Mouse (Mus musculus) adrenal gland, postnatal 25 days (tissue): ENCODE data around the gene Col7a1. TPM values are rescaled to one million over a fixed set of nuclear protein-coding genes. Genes with fewer than 3 reads are reported as not detected.

ENCODE experiments used
- DNase-seq: peaks from one replicate; pipeline ENCODE4 v3.0.0; 2021; ENCODE audit warnings: mixed read lengths
- microRNA-seq, 2 experiments: library from miRNA; unstranded; fragments of <30 nt; microRNA quantifications; one replicate each; pipeline ENCODE4 v1.2.0; 2021
- total RNA-seq: library from RNA; stranded (reverse); gene quantifications from 2 replicates; pipeline ENCODE4 v1.2.3, GENCODE M21; 2021

The Col7a1 gene
- total RNA-seq, 1 experiment from 2014 or later, result 3.5 TPM

- no peak for DNase-seq
Observed at GRCm38 (mm10) chr9:109021428-109021827, 68.0 kb downstream of the Col7a1 start.

DNA sequence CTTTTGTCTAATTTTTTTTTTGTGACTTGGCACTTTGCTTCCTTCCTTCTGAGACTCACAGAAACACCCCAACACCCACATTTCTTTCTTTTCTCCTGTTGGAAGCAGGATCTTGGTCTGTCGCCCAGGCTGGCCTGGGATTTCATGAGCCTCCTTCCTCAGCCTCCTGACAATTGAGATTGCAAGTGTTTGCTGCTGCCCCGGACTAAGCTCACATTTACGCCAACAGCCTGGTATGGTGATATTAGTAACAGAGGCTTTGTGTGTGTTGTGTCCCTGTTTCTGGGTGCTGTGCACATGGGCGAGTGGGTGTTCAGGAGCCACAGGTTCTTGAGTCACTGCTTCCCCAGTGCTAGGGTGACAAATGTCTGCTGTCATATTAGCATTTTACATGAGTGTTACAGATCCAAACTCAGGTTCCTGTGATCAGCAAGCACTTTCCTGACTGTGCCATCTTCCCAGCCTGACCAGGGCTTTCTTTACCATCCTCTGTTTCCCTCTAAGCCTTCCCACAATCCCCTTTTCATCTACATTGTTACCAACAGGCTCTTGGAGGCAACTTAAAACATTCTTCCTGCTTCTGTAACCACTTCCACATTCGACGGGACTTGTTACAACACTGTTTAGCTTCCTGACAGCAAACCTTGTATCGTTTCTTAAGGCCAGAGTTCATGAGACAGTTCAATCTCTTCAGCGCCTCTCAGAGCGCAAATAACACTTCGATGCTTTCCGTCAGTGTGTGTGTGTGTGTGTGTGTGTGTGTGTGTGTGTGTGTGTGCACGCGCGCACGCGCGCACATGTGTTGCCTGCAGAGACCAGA is 69.7 kb downstream of the Col7a1 start:
- DNase-seq, result no peak

DNA sequence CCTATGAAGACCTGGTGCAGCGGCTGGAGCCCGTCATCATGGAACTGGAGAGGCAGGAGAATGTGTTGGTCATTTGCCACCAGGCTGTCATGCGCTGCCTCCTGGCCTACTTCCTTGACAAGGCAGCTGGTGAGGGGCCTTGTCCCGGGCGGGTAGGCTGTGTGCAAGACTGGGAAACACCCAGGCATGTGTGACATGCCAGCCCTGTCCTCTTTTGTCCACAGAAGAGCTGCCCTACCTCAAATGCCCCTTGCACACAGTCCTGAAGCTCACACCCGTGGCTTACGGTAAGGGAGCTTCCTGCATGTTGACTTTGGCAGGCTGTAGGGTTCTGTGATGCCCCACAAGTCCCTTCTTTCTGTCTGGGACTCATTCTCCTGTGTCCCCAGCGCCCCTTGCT is 74.1 kb downstream of the Col7a1 start:
- DNase-seq, result no peak

GRCm38 (mm10) chr9:109028421-109028820 is 75.0 kb downstream of the Col7a1 start:
- DNase-seq, result no peak

GRCm38 (mm10) chr9:109028919-109029318 is 75.5 kb downstream of the Col7a1 start:
- DNase-seq, result no peak

GRCm38 (mm10) chr9:109030312-109030711 is 76.9 kb downstream of the Col7a1 start:
- no peak for DNase-seq

- no peak for DNase-seq
Observed at GRCm38 (mm10) chr9:109031001-109031400, 77.6 kb downstream of the Col7a1 start.

DNA sequence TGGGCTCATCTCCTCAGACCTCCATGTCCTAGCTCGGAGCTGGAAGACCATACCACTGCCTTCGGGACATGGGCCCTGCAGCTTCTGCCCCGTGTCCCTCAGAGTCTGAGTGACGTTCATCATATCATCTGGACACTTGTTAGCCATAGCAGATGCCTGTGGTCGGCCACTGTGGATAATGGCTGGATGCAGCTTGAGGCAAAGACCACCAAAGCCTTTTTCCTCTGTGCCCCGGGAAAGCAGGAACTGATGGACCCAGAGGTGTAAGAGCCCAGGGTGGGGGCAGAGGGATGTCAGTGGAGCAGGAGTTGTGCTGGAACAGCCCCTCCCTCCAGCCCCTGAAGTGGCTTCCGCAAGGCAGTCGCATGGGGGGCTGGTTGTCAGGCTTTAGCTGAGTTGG is 78.3 kb downstream of the Col7a1 start:
- no peak for DNase-seq

GRCm38 (mm10) chr9:109032435-109032834 is 79.0 kb downstream of the Col7a1 start:
- no peak for DNase-seq

Small RNAs within 50 kb of the gene (microRNA-seq; reads per million reads assigned to microRNA genes)
- 0 reads per million in 2 experiments for gene Mir711

Other genes starting within 250 kb of the Col7a1 start
- 79.3 and 92.7 TPM in 2 replicates for gene Ip6k2, start 169.8 kb upstream of the Col7a1 start, total RNA-seq
- 7.3 and 10.6 TPM in 2 replicates for gene Nckipsd, start 145.2 kb upstream of the Col7a1 start, total RNA-seq
- gene Celsr3, start 127.3 kb upstream of the Col7a1 start, total RNA-seq, result 4.2 and 5.5 TPM in 2 replicates
- 10.3 and 16.4 TPM in 2 replicates for gene Slc26a6, start 100.3 kb upstream of the Col7a1 start, total RNA-seq
- not detected in 2 replicates for gene Tmem89, start 39.0 kb upstream of the Col7a1 start, total RNA-seq
- gene Uqcrc1, start 17.0 kb upstream of the Col7a1 start, total RNA-seq, result 577 and 589 TPM in 2 replicates
- 0.82 TPM in 1 of 2 replicates, not detected in the other for gene Ucn2, start 32.4 kb downstream of the Col7a1 start, total RNA-seq
- gene Pfkfb4, start 38.2 kb downstream of the Col7a1 start, total RNA-seq, result 4.5 and 6.5 TPM in 2 replicates
- gene Shisa5, start 85.0 kb downstream of the Col7a1 start, total RNA-seq, result 119 TPM in 2 replicates
- 18.8 and 23.3 TPM in 2 replicates for gene Trex1, start 106.1 kb downstream of the Col7a1 start, total RNA-seq
- gene Atrip, start 120.5 kb downstream of the Col7a1 start, total RNA-seq, result 18.1 and 20.5 TPM in 2 replicates
- 15.7 and 21.0 TPM in 2 replicates for gene Ccdc51, start 128.9 kb downstream of the Col7a1 start, total RNA-seq
- 370 and 418 TPM in 2 replicates for gene Tma7, start 129.0 kb downstream of the Col7a1 start, total RNA-seq
- 122 and 223 TPM in 2 replicates for gene Plxnb1, start 141.8 kb downstream of the Col7a1 start, total RNA-seq
- gene Fbxw21, start 208.5 kb downstream of the Col7a1 start, total RNA-seq, result not detected in 2 replicates
- gene Fbxw13, start 242.4 kb downstream of the Col7a1 start, total RNA-seq, result not detected in 2 replicates